Mouse (Mus musculus) embryo, embryonic 11.5 days (tissue): ENCODE measurements around the gene Ring1.
"Not testable (repeated sequence)": the region's sequence is repeated elsewhere in the genome, so short reads cannot be mapped to it uniquely, and the experiment has no call there.

ENCODE experiments used
- DNase-seq: peaks from one replicate; pipeline ENCODE4 v3.0.0-alpha.2; 2012; ENCODE audit warnings: low read depth, low spot score

The Ring1 gene

GRCm38 (mm10) chr17:33994959-33995358, 29.5 kb downstream of the Ring1 start:
- no peak for DNase-seq

GRCm38 (mm10) chr17:33991788-33992664, 32.5 kb downstream of the Ring1 start:
- peak; percentile 56 for DNase-seq

- DNase-seq: not testable (repeated sequence)
These were observed 42.3 kb downstream of the Ring1 start for GRCm38 (mm10) chr17:33982136-33982535.

- DNase-seq: not testable (repeated sequence)
These were observed 43.1 kb downstream of the Ring1 start for GRCm38 (mm10) chr17:33981192-33981909.

GRCm38 (mm10) chr17:33980181-33981035, 44.1 kb downstream of the Ring1 start:
- DNase-seq: no peak

GRCm38 (mm10) chr17:33979512-33980050, 44.9 kb downstream of the Ring1 start:
- no peak for DNase-seq

GRCm38 (mm10) chr17:33978631-33979031, 45.8 kb downstream of the Ring1 start:
- DNase-seq: no peak

GRCm38 (mm10) chr17:33977861-33978557, 46.5 kb downstream of the Ring1 start:
- no peak for DNase-seq

GRCm38 (mm10) chr17:33973572-33973971, 50.9 kb downstream of the Ring1 start:
- no peak for DNase-seq

GRCm38 (mm10) chr17:33972691-33973090, 51.8 kb downstream of the Ring1 start:
- DNase-seq: no peak
